Mouse (Mus musculus) E14TG2a.4 (cell line): ENCODE data around the gene Rxrb.

Experiments
- CTCF ChIP-seq: conservative IDR thresholded peaks from 2 replicates; pipeline ENCODE4 v1.5.1; 2014; ENCODE audit warnings: low read length
- NANOG ChIP-seq: IDR thresholded peaks from 2 replicates; pipeline ENCODE4 v1.6.1; 2014; ENCODE audit warnings: borderline replicate concordance, low read length, mixed read lengths
- POU5F1 ChIP-seq: IDR thresholded peaks from 2 replicates; pipeline ENCODE4 v1.6.1; 2014; ENCODE audit warnings: low read length, borderline replicate concordance

DNA sequence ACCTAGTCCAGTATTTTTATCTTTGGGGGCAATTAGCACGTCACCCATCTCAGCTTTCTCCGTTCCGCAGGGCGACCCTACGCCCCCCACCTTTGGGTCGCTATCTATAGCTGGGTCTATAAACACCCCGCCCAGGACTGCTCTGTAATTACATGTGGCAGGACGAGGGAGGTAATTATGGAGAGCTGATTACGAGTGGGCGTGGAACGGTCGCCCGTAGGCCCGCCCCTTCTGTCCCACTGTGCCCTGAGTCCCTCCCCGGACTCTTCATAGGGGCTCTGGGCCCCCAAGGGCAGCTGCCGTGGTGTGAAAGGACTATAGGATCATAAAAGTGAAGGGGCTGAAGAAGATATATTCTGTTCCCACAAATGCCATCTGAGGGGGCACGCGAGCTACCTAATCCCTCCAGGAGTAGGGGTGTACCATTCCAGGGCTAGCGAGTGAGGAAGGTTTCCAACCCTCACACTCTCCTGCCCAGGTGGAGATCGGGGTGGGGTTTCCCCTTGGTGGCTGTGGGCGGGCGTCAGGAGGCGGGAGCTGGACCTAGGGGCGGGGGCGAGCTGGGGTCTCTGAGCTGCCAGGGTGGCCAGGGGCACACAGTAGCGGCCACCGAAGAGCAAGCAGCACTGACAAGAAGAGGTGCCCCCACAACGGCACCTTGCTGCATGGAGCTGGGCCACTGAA lies 7.4 kb downstream of the Rxrb start, which contains the start of gene Col11a2:
- TF ChIP-seq CTCF (no peak), NANOG (no peak), POU5F1 (no peak)
